Mouse (Mus musculus): ENCODE measurements around the gene Smarcd2. TPM values are rescaled to one million over a fixed set of nuclear protein-coding genes. Genes with fewer than 3 reads are reported as not detected.

Smarcd2 gene
- polyA plus RNA-seq, 1 experiment from 2014 or later, result 70.2 TPM

GRCm38 (mm10) chr11:106274971-106275411, 2.2 kb upstream of the Smarcd2 start:
- H3K27me3 ChIP-seq (replicated peaks), result no peaks in the 10 kb centered on the region
- H3K9me3 ChIP-seq, result no peaks in the 10 kb centered on the region
- ATAC-seq (ENCODE audit: insufficient read depth, low FRiP score, low read depth), result no peak
- peaks cover 37% of the 10 kb centered on the region for H3K4me1 ChIP-seq
- H3K4me2 ChIP-seq, result 0 out of 2 replicates have a peak overlapping the region, but pooled peaks have one; percentile 12
- 0 out of 2 replicates have a peak, but pooled peaks cover 4% of the 10 kb centered on the region for H3K36me3 ChIP-seq
- no peak overlapping the region for H3K4me3 ChIP-seq (replicated peaks)
- peak overlapping the region; percentile 94 for H3K27ac ChIP-seq
- 41% methylated on average over 7 of the region's 7 CpGs for WGBS
- H3K9ac ChIP-seq, result no peak overlapping the region

- no peak overlapping the region for H3K4me2 ChIP-seq
- H3K4me3 ChIP-seq (replicated peaks), result no peak overlapping the region
- no peaks in the 10 kb centered on the region for H3K9me3 ChIP-seq
- H3K27ac ChIP-seq, result peak overlapping the region; percentile 94
- ATAC-seq (ENCODE audit: insufficient read depth, low FRiP score, low read depth), result no peak
- no peak overlapping the region for H3K9ac ChIP-seq
- H3K27me3 ChIP-seq (replicated peaks), result no peaks in the 10 kb centered on the region
- 0 out of 2 replicates have a peak, but pooled peaks cover 4% of the 10 kb centered on the region for H3K36me3 ChIP-seq
- H3K4me1 ChIP-seq, result peaks cover 40% of the 10 kb centered on the region
- WGBS, result 69% methylated on average over 1 of the region's 1 CpGs
These were observed 1.6 kb upstream of the Smarcd2 start for GRCm38 (mm10) chr11:106274374-106274773.

DNA sequence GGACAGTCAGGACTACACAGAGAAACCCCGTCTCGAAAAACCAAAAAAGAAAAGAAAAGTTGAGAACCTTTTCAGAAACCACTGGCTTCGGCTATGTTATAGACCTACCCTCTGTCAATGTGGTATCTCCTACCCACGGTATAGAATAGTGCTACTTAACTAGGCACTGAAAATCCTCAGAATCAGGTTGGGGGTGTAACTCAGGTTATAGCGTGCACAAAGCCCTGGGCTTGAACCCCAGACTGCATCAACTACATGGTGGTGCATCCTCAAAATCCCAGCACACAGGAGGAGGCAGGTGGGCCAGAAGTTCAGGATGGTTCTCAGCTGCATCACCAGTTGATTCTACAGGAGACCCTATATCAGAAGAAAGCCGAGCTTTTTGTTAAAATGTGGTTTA, 1.0 kb upstream of the Smarcd2 start:
- H3K4me3 ChIP-seq (replicated peaks), result peak overlapping the region; percentile 83

DNA sequence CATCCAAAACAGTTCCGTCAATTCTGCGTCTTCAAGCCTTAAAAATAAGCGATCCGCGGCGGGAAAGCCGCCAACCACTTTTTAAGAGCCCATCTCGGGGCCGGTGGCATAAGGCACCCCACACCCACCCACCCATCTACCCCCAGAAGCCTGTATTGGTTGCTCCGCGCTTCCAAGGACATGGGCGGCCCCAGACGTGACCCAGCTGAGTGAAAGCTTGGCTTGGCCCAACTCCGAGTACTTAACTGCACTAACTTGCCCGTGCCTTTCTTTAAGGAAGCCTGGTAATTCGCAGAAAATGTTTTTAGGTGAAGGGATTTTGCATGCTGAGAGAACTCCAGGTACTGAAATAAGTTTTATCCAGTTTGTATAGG, 526 bp upstream of the Smarcd2 start:
- Histone ChIP-seq H3K9ac (peak overlapping the region; percentile 34; the same call in 1 of the 2 replicates), H3K27ac (peak overlapping the region; percentile 94), H3K4me2 (peak overlapping the region; percentile 78), H3K27me3 (replicated peaks) (no peaks in the 10 kb centered on the region), H3K9me3 (no peaks in the 10 kb centered on the region), H3K36me3 (0 out of 2 replicates have a peak, but pooled peaks cover 4% of the 10 kb centered on the region), H3K4me3 (replicated peaks) (peak overlapping the region; percentile 83), H3K4me1 (peaks cover 51% of the 10 kb centered on the region)
- ATAC-seq (ENCODE audit: insufficient read depth, low FRiP score, low read depth), result 0 out of 2 replicates have a peak, but pooled peaks have one; percentile 1
- 9% methylated on average over 16 of the region's 16 CpGs for WGBS

More for the DNA sequence above, 1.0 kb upstream of the Smarcd2 start:
- no peak overlapping the region for H3K9ac ChIP-seq
- H3K27ac ChIP-seq, result peak overlapping the region; percentile 94
- H3K4me1 ChIP-seq, result peaks cover 46% of the 10 kb centered on the region
- H3K36me3 ChIP-seq, result 0 out of 2 replicates have a peak, but pooled peaks cover 4% of the 10 kb centered on the region
- 96% methylated on average over 6 of the region's 6 CpGs for WGBS
- no peaks in the 10 kb centered on the region for H3K9me3 ChIP-seq
- peak overlapping the region; percentile 78 for H3K4me2 ChIP-seq
- H3K27me3 ChIP-seq (replicated peaks), result no peaks in the 10 kb centered on the region
- no peak for ATAC-seq (ENCODE audit: insufficient read depth, low FRiP score, low read depth)

- peak overlapping the region; percentile 94 for H3K27ac ChIP-seq
- WGBS, result under 1% methylated on average over 41 of the region's 41 CpGs
- peaks cover 6% of the 10 kb centered on the region for H3K36me3 ChIP-seq
- H3K9ac ChIP-seq, result peak overlapping the region; percentile 100
- H3K4me3 ChIP-seq (replicated peaks), result peak overlapping the region; percentile 83
- peak; percentile 9; the same call in 1 of the 2 replicates for ATAC-seq (ENCODE audit: insufficient read depth, low FRiP score, low read depth)
- H3K27me3 ChIP-seq (replicated peaks), result no peaks in the 10 kb centered on the region
- no peaks in the 10 kb centered on the region for H3K9me3 ChIP-seq
- peaks cover 64% of the 10 kb centered on the region for H3K4me1 ChIP-seq
- peak overlapping the region; percentile 86 for H3K4me2 ChIP-seq
These were observed 753 bp downstream of the Smarcd2 start for GRCm38 (mm10) chr11:106271794-106272643.

DNA sequence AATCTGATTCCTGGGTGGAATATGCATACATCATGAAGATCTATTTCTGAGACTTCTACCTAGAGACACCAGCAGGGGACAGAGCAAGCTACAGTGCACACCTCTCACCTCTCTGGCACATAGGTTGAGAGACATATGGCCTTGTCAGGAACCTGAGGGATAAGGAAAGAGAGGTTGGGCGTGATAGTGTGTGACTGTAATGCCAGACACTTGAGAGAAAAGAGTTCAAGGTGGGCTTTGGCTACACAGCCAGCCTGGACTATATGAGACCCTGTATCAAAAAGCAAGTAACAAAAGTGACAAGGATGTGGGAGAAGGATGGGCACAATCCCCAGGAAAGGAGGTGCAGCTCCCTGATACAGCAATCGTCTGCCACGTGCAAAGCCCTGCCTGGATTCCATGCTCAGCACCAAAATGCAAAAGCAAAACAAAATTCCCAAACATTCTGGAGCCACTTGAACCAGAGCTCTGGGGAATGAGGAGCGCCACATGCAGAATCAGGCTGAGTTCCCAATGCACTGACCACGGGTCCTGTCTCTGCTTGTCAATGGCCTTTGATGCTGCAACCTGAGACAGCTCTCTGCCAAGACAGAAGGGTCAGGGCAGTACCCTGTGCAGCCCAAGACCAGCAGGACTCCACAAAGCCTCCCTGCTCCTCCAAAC, 1.5 kb downstream of the Smarcd2 start:
- Histone ChIP-seq H3K36me3 (peaks cover 13% of the 10 kb centered on the region), H3K4me2 (peak overlapping the region; percentile 86), H3K9ac (peak overlapping the region; percentile 100; the same call in 1 of the 2 replicates), H3K4me1 (peaks cover 65% of the 10 kb centered on the region), H3K4me3 (replicated peaks) (peak overlapping the region; percentile 83), H3K27ac (peak overlapping the region; percentile 94), H3K9me3 (no peaks in the 10 kb centered on the region), H3K27me3 (replicated peaks) (no peaks in the 10 kb centered on the region)
- no peak for ATAC-seq (ENCODE audit: insufficient read depth, low FRiP score, low read depth)
- WGBS, result 17% methylated on average over 5 of the region's 5 CpGs

DNA sequence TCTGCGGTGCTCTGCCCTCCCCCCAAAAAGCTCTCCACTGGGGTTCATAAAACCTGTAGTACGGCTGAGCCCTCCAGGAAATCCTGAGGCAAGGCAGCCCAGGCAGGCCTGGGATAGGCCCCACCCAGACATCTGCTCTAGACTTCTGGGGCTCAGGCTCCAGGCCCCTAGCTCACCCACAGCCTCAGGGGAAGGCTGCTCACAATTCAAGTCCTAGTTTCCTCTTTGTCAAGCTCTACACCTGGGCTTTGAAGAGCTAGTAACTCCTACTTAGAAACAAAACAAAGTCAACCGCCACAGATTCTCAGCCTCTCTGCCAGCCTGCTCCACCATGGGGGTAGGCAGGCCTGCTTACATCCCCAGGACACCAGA, 3.7 kb downstream of the Smarcd2 start:
- H3K4me3 ChIP-seq (replicated peaks), result peak overlapping the region; percentile 14; the same call in 1 of the 2 replicates
- no peaks in the 10 kb centered on the region for H3K27me3 ChIP-seq (replicated peaks)
- no peak for ATAC-seq (ENCODE audit: insufficient read depth, low FRiP score, low read depth)
- H3K36me3 ChIP-seq, result peaks cover 35% of the 10 kb centered on the region
- peak overlapping the region; percentile 47 for H3K4me2 ChIP-seq
- no peak overlapping the region for H3K9ac ChIP-seq
- 14% methylated on average over 3 of the region's 3 CpGs for WGBS
- peaks cover 49% of the 10 kb centered on the region for H3K4me1 ChIP-seq
- no peaks in the 10 kb centered on the region for H3K9me3 ChIP-seq
- peak overlapping the region; percentile 93 for H3K27ac ChIP-seq

- H3K27ac ChIP-seq, result peak overlapping the region; percentile 93
- WGBS, result 15% methylated on average over 8 of the region's 8 CpGs
- peak overlapping the region; percentile 47 for H3K4me2 ChIP-seq
- peaks cover 44% of the 10 kb centered on the region for H3K4me1 ChIP-seq
- H3K4me3 ChIP-seq (replicated peaks), result peak overlapping the region; percentile 14; the same call in 1 of the 2 replicates
- H3K9ac ChIP-seq, result no peak overlapping the region
- H3K36me3 ChIP-seq, result peaks cover 40% of the 10 kb centered on the region
- no peaks in the 10 kb centered on the region for H3K9me3 ChIP-seq
- ATAC-seq (ENCODE audit: insufficient read depth, low FRiP score, low read depth), result no peak
- no peaks in the 10 kb centered on the region for H3K27me3 ChIP-seq (replicated peaks)
These were observed 4.3 kb downstream of the Smarcd2 start for GRCm38 (mm10) chr11:106268326-106269059.

DNA sequence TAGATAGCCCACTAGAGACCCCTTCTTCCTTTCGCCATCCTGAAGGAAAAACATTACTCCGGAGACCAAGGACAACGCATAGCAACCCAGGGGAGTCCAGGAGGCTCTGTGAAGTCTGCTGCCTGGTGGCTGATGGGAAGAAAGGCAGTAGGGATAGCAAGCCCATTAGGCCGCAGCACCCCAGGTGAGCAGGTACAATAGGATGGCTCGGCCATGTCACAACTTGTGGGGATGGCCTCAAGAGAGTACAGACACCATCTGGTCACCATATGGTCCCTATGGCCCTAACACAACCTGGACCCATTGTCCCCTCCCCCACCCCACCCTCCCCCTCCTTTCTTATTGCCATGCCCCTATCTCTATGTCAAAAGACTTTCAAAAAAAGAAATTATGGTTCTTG, 4.9 kb downstream of the Smarcd2 start:
- Histone ChIP-seq H3K36me3 (peaks cover 46% of the 10 kb centered on the region), H3K27me3 (replicated peaks) (no peaks in the 10 kb centered on the region), H3K4me2 (peak overlapping the region; percentile 47), H3K4me3 (replicated peaks) (peak overlapping the region; percentile 4; the same call in 1 of the 2 replicates), H3K9ac (no peak overlapping the region), H3K9me3 (no peaks in the 10 kb centered on the region), H3K4me1 (peaks cover 42% of the 10 kb centered on the region), H3K27ac (peak overlapping the region; percentile 93)
- ATAC-seq (ENCODE audit: insufficient read depth, low FRiP score, low read depth), result no peak
- WGBS, result 54% methylated on average over 5 of the region's 5 CpGs

DNA sequence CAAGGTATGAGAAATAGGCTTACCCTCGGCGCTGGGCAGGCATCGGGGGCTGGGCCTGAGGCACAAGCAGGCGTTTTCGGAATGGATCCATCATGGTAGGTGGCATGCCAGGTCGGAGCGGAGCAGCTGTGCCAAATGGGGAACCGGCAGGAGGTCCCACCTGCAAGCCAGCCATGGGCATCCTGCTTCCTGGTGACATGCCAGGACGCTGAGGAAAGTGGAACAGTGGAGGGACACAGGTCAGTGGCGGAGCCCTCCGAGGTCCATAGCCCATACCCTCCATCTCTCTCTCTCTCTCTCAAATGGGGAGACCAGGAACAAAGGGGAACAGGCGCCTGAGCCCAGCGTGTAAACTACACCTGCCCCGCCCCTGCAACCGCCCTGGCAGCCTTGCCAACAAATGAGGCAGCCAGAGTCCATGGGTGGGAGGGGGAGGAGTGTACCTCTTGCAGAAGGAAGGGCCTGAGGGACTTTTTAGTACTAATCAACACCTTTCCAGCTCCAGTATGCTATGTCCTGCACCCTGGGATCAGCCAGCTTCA, 5.4 kb downstream of the Smarcd2 start:
- H3K4me2 ChIP-seq, result peak overlapping the region; percentile 47
- peaks cover 51% of the 10 kb centered on the region for H3K36me3 ChIP-seq
- H3K27ac ChIP-seq, result peak overlapping the region; percentile 93
- H3K9ac ChIP-seq, result no peak overlapping the region
- H3K4me1 ChIP-seq, result peaks cover 42% of the 10 kb centered on the region
- H3K9me3 ChIP-seq, result no peaks in the 10 kb centered on the region
- WGBS, result 52% methylated on average over 15 of the region's 15 CpGs
- peak overlapping the region; percentile 4; the same call in 1 of the 2 replicates for H3K4me3 ChIP-seq (replicated peaks)
- no peaks in the 10 kb centered on the region for H3K27me3 ChIP-seq (replicated peaks)
- 0 out of 2 replicates have a peak, but pooled peaks have one; percentile 27 for ATAC-seq (ENCODE audit: insufficient read depth, low FRiP score, low read depth)

- peaks cover 60% of the 10 kb centered on the region for H3K36me3 ChIP-seq
These were observed 6.3 kb downstream of the Smarcd2 start for GRCm38 (mm10) chr11:106266431-106266830.

More at GRCm38 (mm10) chr11:106266431-106266830, 6.3 kb downstream of the Smarcd2 start:
- no peak overlapping the region for H3K4me2 ChIP-seq
- H3K9ac ChIP-seq, result no peak overlapping the region
- ATAC-seq (ENCODE audit: insufficient read depth, low FRiP score, low read depth), result no peak
- peaks cover 41% of the 10 kb centered on the region for H3K4me1 ChIP-seq
- no peak overlapping the region for H3K4me3 ChIP-seq (replicated peaks)
- 92% methylated on average over 10 of the region's 10 CpGs for WGBS
- H3K27ac ChIP-seq, result no peak overlapping the region
- no peaks in the 10 kb centered on the region for H3K27me3 ChIP-seq (replicated peaks)
- no peaks in the 10 kb centered on the region for H3K9me3 ChIP-seq
